Mouse (Mus musculus) heart, postnatal 0 days (tissue): ENCODE results near the gene Syngr1.

Experiments used
- CTCF ChIP-seq: IDR thresholded peaks from 2 replicates; pipeline ENCODE4 v1.5.1; 2016; ENCODE audit warnings: antibody characterized with exemption, control low read depth, low read depth
- EP300 ChIP-seq: IDR thresholded peaks from 2 replicates; pipeline ENCODE4 v1.6.1; 2016; ENCODE audit warnings: antibody characterized with exemption, low read depth

- TF ChIP-seq CTCF (no peak), EP300 (no peak)
Measured at GRCm38 (mm10) chr15:80155707-80156106, 64.6 kb downstream of the Syngr1 start.
